Mouse (Mus musculus) brain, adult 2 months (tissue): ENCODE measurements around the gene Pdzph1.

Experiments
- DNase-seq: peaks from one replicate; pipeline ENCODE4 v3.0.0; 2011; ENCODE audit warnings: low read depth, low spot score

Gene Pdzph1

GRCm38 (mm10) chr17:58991275-58991674, at the start of gene Pdzph1:
TSS of gene Pdzph1 (minus strand) at chr17:58991375.
- no peak for DNase-seq

- peak; percentile 68 for DNase-seq
Measured at GRCm38 (mm10) chr17:59039754-59040153, 48.6 kb upstream of the Pdzph1 start.

DNA sequence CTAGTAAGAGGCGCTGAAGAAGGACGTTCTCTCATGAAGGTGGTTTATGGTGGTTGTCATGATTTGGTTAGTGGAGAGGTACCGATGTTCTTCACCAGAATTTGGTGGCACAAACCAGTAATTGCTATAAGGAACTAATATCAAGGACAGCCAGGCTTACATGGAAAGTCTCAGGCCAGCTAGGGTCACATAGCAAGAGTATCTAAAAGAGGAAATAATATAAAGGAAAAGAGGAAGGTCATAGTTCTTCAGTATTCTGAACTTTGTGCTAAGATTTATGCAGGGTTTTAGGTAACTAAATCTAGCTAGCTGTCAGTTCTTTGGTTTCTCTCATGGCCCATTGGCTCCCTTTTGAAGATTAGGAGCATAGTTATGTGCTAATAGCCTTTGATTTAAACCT, 42.3 kb upstream of the Pdzph1 start:
- DNase-seq: no peak

DNA sequence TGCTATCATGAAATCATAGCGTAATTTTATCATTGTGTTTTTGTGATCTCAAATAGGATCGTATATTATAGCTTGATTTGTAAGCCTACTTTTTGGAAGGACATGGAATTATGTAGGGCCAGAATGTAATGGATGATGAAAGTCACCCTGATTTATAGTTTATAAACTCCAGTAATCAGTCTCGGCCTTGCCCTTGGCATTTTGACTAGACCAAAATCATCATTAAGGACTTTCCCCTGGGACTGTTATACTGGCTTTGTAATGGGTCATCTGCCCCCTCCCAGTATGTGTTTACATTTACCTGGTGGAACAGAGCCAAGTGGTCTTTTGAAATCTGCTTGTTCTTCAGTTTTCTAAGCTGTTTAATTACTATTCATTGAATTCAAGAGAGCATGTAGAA, 35.2 kb upstream of the Pdzph1 start:
- no peak for DNase-seq

DNA sequence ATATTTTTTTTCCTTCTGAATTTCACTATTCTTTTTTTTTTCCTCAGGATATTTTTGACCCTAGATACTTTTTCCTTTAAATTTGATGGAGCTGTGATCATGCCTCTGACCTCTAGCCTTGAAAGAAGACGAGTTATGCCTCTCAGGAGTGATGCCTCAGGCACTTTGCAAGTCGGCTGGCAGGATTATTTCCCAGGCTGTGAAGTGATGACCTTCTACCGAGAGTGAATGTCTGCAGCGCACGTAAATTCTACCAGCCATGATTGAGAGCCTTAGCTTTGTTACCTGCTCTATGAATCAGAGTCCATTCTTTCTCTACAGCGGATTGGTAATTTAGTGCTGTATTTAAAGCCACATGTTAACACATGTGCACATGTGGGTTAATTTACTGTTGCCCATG, 33.3 kb upstream of the Pdzph1 start:
- no peak for DNase-seq

GRCm38 (mm10) chr17:59023971-59024370, 32.8 kb upstream of the Pdzph1 start:
- DNase-seq: no peak

DNA sequence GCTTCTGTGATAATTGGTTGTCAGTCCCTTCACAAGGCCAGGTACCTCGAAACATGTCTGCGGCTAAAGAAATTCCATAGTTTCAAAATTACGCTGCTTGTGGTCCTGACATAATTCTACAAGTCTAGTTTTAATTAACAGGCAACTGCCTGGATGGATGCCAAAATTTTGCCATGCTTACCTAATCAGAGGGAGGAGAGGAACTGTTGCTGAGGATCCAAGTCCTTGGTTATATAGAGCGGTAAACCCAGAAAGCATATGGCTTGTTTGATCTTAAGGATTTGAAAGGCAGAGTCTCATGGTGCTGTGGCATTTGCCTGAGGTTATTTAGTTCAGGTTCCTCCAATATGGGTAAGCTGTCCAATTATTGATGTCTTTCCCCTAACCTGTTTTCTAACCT, 27.5 kb upstream of the Pdzph1 start:
- no peak for DNase-seq

- DNase-seq: peak; percentile 73
Measured at GRCm38 (mm10) chr17:59013091-59013459, 21.9 kb upstream of the Pdzph1 start, which contains the start of gene Nudt12. TSS of gene Nudt12 (minus strand) at chr17:59013372.

DNA sequence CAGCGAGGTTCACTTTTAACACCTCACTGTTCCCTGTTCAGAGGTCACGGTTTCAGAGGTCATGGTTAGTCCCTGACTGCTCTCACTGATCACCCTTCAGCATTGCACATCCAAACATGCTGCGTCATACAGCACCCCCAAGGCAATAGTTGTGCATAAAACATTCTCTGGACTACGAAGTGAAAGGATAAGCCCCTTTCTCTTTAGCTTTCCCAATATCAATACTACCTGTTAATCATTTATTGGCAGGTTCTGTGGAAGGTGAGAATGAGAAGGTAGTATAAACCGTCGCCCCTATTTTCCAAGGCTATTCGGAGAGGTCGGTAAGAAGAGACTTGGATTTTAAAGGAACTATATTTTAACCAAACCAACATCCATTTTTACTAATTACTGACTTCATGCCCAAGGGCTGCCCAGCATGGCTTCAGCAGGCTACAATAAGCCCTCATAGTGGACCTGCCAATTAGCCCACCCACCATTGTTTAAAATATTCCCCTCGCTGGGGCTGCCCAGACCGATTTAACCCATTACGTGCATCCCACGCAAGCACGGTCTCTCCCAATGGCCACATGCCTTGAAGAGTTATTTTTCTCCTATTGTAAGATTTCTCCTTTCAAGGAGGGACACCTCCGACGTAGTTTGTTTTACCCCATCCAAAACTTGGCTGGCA, 21.4 kb upstream of the Pdzph1 start:
- DNase-seq: peak; percentile 16

DNA sequence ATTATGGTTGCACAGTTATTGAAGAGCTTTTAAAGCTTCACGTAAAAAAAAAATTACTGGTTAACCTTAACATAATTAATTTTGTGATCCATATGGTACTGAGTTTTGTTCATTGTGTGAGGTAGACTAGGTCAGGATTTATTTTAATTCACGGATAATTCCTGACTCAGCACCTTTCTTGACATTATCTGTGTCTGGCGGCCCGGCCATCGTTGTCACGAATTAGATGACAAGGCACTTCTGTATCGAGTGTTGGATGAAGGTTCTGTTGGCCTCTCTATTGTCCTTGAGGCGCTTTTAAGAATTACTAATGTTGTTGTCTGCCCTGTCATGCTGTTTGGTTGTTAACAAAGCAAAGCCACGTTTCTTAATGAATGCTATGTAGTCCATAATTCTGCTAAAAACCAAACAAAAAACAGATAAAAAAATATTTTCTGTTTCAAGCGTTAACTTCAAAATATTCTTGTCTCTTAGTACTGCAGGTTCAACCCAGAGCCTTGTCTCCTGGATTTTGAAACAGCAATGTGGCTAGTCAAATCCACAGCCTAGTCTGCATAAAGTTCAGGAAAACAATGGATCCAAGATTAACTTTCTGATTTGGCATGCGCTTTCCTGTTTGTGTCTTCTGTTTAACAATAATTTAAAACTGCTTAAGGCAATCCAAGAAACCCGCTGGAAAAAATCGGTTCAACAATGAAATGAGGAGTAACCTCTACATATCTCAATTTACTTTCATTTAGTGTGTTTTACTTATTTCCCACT, 20.6 kb upstream of the Pdzph1 start:
- no peak for DNase-seq

- DNase-seq: no peak
Measured at GRCm38 (mm10) chr17:58973237-58973636, 17.9 kb downstream of the Pdzph1 start.

GRCm38 (mm10) chr17:58959905-58960304, 31.3 kb downstream of the Pdzph1 start:
- peak; percentile 62 for DNase-seq

DNA sequence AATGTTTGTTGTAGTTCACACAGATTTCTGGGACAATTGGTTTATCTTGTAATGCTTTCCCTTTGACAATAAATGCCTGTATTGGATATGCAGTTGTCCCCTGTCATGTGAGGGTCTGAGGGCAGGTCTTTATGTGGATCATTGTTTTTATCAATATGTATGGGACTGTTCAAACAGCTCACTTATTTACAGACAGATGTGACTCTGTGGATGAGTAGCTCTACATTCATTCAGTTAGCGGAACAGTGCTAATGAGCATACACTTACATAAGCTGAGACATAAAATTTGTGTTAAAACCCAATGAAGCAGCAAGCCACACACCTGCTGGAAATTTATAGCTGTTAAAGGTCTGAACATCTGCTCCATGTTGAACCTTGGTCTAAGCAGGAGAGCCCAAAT, 34.1 kb downstream of the Pdzph1 start:
- DNase-seq: no peak

GRCm38 (mm10) chr17:58943015-58943822, 48.0 kb downstream of the Pdzph1 start:
- no peak for DNase-seq

DNA sequence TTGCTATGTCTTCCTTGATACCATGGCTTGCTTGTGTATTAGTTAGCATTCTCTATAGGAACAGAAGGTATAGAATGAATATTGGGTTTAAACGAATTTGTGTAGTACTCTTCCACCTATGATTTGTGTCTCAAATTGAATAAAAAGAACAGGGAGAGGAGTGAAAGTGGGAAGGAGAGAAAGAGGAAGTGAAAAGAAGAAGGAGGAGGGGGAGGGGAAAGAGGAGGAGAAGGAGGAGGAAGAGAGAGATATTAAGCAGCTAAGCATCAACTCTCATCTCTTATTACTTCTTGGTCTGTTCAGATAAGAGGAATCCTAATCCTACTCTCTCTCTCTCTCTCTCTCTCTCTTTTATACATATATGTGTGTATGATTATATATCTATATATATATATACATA, 52.6 kb downstream of the Pdzph1 start:
- DNase-seq: no peak

GRCm38 (mm10) chr17:58937533-58937932, 53.6 kb downstream of the Pdzph1 start:
- DNase-seq: peak; percentile 57

GRCm38 (mm10) chr17:58932983-58933280, 58.2 kb downstream of the Pdzph1 start:
- DNase-seq: no peak

GRCm38 (mm10) chr17:58932279-58932982, 58.7 kb downstream of the Pdzph1 start:
- no peak for DNase-seq

DNA sequence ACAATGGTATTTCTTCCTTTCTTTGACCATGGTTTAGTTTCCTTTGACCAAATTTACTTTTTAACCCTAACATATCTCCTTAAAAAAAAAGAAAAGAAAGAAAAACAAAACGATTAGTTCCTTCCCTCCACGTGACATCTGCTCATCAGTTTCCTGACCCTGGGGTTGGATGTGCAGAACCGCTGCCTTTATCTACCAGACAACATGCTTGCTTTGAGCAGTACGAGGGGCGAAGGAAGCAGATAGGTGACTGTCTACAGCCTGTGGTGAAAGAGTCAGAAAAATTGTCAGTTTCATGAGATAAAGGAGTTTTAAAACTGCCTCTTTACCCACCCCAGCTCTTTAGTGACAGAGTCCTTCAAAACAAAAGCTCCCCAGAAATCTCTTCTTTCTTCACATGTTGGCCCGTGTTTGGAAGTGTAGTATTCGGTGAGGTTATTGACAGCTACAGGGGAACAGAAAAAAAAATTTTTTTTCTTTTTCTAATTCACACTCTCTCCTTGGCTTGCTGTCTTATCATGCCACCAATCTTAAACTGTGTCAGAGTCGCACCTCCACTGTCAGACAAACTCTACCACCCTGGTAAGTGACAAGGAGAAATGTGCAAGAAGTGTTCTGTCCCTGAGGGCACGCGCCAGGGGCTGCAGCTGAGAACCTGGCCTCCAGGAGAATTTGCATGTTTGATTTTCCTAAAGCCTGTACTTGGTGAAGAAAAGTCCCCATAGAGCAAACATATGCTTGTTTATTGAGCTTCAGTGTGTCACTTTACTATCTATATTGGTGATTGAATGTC, 66.2 kb downstream of the Pdzph1 start:
- no peak for DNase-seq

- DNase-seq: no peak
Measured at GRCm38 (mm10) chr17:58923901-58924476, 67.2 kb downstream of the Pdzph1 start.
